Mouse (Mus musculus): ENCODE results near the gene Zfp488. TPM values are rescaled to one million over a fixed set of nuclear protein-coding genes. Genes with fewer than 3 reads are reported as not detected.

The Zfp488 gene
- polyA plus RNA-seq (2016; fragmentation: Nextera tagmentation; extraction: Ambion mirVana), result 0.06 and 0.09 TPM in 2 replicates

DNA sequence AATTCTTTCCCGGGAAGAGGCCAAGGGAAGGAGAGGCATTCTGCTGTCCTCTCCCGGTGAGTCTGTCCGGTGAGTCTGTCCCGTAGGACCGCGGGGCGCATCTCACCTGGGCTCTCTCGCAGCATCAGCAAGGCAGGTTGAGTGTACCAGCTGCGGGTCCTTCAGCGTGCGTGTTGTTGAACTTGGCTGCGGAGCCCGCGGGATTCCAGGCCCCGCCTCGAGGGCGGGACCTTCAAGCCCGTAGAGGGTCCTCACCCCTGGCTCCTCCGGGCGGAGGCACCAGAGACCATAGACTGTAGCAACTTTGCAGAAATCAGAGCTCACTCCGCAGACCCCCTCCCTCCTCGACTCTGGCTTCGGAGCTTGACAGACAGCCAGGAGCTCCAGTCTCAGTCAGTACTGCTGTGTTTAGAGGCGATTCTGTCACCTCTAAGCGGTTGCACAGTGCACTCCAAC is at the start of gene Zfp488:
Gene Zfp488, minus strand, starts transcription at position 161 of the 456 bp plus-strand sequence.
- peak; percentile 47 for DNase-seq (ENCODE audit: low spot score)
- H3K9me3 ChIP-seq (replicated peaks), result no peaks in the 10 kb centered on the region
- H3K4me1 ChIP-seq, result peaks cover 10% of the 10 kb centered on the region
- H3K36me3 ChIP-seq, result no peaks in the 10 kb centered on the region
- 3% methylated on average over 25 of the region's 25 CpGs for WGBS
- H3K27me3 ChIP-seq (ENCODE audit: low read depth, poor library complexity, severe bottlenecking), result peaks cover 34% of the 10 kb centered on the region
- H3K4me3 ChIP-seq, result peak within 1 kb of the TSS; percentile 59
- peak within 1 kb of the TSS; percentile 46 for H3K27ac ChIP-seq (replicated peaks)

- no peak for DNase-seq (ENCODE audit: low spot score)
- Histone ChIP-seq H3K4me1 (no peaks in the 10 kb centered on the region), H3K9me3 (replicated peaks) (peaks cover 7% of the 10 kb centered on the region; the same call in 1 of the 2 replicates), H3K4me3 (no peak overlapping the region), H3K27ac (replicated peaks) (no peak overlapping the region), H3K27me3 (ENCODE audit: low read depth, poor library complexity, severe bottlenecking) (no peaks in the 10 kb centered on the region), H3K36me3 (no peaks in the 10 kb centered on the region)
- 74% methylated on average over 2 of the region's 2 CpGs for WGBS
Observed at GRCm38 (mm10) chr14:34026710-34027109, 48.1 kb upstream of the Zfp488 start.

GRCm38 (mm10) chr14:34016938-34017337 is 38.4 kb upstream of the Zfp488 start:
- 83% methylated on average over 2 of the region's 2 CpGs for WGBS
- Histone ChIP-seq H3K27me3 (ENCODE audit: low read depth, poor library complexity, severe bottlenecking) (no peaks in the 10 kb centered on the region), H3K4me3 (no peak overlapping the region), H3K4me1 (no peaks in the 10 kb centered on the region), H3K27ac (replicated peaks) (no peak overlapping the region), H3K9me3 (replicated peaks) (no peaks in the 10 kb centered on the region), H3K36me3 (no peaks in the 10 kb centered on the region)
- no peak for DNase-seq (ENCODE audit: low spot score)

DNA sequence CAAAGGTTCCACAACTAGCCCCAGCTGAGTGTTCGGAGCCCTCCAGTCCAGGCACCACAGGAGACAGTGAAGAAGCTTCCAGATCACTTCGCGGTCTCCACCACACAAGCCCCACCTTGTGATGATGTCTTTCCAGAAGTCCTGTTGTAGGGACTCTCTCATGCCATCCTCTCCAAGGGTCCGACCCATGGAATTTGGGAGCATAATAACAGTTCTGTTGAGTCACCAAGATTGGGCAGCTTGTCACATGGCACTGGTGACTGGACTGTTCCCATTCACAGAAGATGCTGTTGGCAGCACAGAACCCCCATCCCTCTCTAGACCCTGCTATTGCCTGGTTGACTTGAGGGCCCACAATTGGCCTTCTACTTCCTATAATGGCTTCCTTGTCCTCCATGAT is 37.8 kb upstream of the Zfp488 start, which contains the start of gene Gm5460:
Gene Gm5460, plus strand, starts transcription at position 378 of the 400 bp plus-strand sequence.
- no peak for DNase-seq (ENCODE audit: low spot score)
- Histone ChIP-seq H3K4me3 (no peak within 1 kb of the TSS), H3K27ac (replicated peaks) (no peak within 1 kb of the TSS), H3K36me3 (no peaks in the 10 kb centered on the region), H3K9me3 (replicated peaks) (no peaks in the 10 kb centered on the region), H3K4me1 (no peaks in the 10 kb centered on the region), H3K27me3 (ENCODE audit: low read depth, poor library complexity, severe bottlenecking) (no peaks in the 10 kb centered on the region)
- WGBS, result 93% methylated on average over 4 of the region's 4 CpGs

DNA sequence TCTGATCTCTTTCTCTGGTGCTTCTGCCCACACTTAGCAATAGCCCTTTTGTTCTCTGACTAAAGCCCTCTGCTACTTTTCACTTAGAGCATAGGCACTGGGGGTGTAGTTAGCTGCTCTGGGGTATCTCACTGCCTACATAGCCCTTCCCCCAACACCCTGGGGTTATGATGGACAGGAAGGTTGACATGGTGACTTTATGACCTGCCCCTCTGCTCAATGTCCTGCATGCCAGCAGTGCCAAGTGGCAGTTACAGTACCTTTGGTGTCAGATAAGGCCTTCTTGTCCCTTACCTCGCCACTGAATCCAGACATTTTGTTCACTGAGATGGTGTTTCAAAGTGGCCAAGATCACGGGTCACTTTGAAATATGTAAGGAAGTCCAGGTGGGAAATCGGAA is 36.5 kb upstream of the Zfp488 start, which contains the start of gene Gm30083:
Gene Gm30083, minus strand, starts transcription at position 120 of the 400 bp plus-strand sequence.
- H3K9me3 ChIP-seq (replicated peaks), result no peaks in the 10 kb centered on the region
- no peak for DNase-seq (ENCODE audit: low spot score)
- no peaks in the 10 kb centered on the region for H3K4me1 ChIP-seq
- H3K36me3 ChIP-seq, result no peaks in the 10 kb centered on the region
- no peak within 1 kb of the TSS for H3K27ac ChIP-seq (replicated peaks)
- 86% methylated on average over 3 of the region's 3 CpGs for WGBS
- no peaks in the 10 kb centered on the region for H3K27me3 ChIP-seq (ENCODE audit: low read depth, poor library complexity, severe bottlenecking)
- no peak within 1 kb of the TSS for H3K4me3 ChIP-seq

- 96% methylated on average over 5 of the region's 5 CpGs for WGBS
- no peaks in the 10 kb centered on the region for H3K36me3 ChIP-seq
- no peak overlapping the region for H3K27ac ChIP-seq (replicated peaks)
- no peaks in the 10 kb centered on the region for H3K27me3 ChIP-seq (ENCODE audit: low read depth, poor library complexity, severe bottlenecking)
- no peaks in the 10 kb centered on the region for H3K4me1 ChIP-seq
- peak; percentile 7 for DNase-seq (ENCODE audit: low spot score)
- H3K9me3 ChIP-seq (replicated peaks), result no peaks in the 10 kb centered on the region
- H3K4me3 ChIP-seq, result no peak overlapping the region
Observed at GRCm38 (mm10) chr14:34002358-34002757, 23.8 kb upstream of the Zfp488 start.

GRCm38 (mm10) chr14:34001445-34001844 is 22.9 kb upstream of the Zfp488 start:
- Histone ChIP-seq H3K9me3 (replicated peaks) (no peaks in the 10 kb centered on the region), H3K4me3 (no peak overlapping the region), H3K4me1 (no peaks in the 10 kb centered on the region), H3K27ac (replicated peaks) (no peak overlapping the region), H3K36me3 (no peaks in the 10 kb centered on the region), H3K27me3 (ENCODE audit: low read depth, poor library complexity, severe bottlenecking) (no peaks in the 10 kb centered on the region)
- no peak for DNase-seq (ENCODE audit: low spot score)

DNA sequence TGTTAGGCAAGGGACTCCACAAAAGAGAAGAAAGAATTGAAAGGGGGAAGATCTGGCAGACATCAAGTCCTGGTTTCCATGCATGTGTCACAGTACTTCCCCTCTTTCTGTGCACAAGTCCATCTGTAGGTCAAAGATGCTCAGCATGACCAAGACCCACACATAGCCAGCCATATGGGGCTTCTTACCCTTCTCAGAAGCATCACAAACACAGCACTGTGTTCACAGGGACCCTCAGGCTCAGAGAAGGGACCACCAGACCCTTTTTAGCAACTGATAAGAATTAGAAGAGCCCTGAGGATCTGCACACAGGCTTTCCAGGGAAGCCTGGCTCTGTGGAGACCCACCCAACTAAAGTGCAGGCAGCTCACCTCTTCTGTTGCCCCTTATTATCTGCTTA is 21.5 kb upstream of the Zfp488 start:
- Histone ChIP-seq H3K36me3 (no peaks in the 10 kb centered on the region), H3K27me3 (ENCODE audit: low read depth, poor library complexity, severe bottlenecking) (no peaks in the 10 kb centered on the region), H3K4me3 (no peak overlapping the region), H3K9me3 (replicated peaks) (no peaks in the 10 kb centered on the region), H3K27ac (replicated peaks) (no peak overlapping the region), H3K4me1 (no peaks in the 10 kb centered on the region)
- DNase-seq (ENCODE audit: low spot score), result no peak

- no peak overlapping the region for H3K27ac ChIP-seq (replicated peaks)
- WGBS, result 72% methylated on average over 6 of the region's 6 CpGs
- DNase-seq (ENCODE audit: low spot score), result no peak
- no peaks in the 10 kb centered on the region for H3K27me3 ChIP-seq (ENCODE audit: low read depth, poor library complexity, severe bottlenecking)
- no peaks in the 10 kb centered on the region for H3K4me1 ChIP-seq
- no peak overlapping the region for H3K4me3 ChIP-seq
- no peaks in the 10 kb centered on the region for H3K9me3 ChIP-seq (replicated peaks)
- H3K36me3 ChIP-seq, result no peaks in the 10 kb centered on the region
Observed at GRCm38 (mm10) chr14:33997427-33997826, 18.9 kb upstream of the Zfp488 start.

DNA sequence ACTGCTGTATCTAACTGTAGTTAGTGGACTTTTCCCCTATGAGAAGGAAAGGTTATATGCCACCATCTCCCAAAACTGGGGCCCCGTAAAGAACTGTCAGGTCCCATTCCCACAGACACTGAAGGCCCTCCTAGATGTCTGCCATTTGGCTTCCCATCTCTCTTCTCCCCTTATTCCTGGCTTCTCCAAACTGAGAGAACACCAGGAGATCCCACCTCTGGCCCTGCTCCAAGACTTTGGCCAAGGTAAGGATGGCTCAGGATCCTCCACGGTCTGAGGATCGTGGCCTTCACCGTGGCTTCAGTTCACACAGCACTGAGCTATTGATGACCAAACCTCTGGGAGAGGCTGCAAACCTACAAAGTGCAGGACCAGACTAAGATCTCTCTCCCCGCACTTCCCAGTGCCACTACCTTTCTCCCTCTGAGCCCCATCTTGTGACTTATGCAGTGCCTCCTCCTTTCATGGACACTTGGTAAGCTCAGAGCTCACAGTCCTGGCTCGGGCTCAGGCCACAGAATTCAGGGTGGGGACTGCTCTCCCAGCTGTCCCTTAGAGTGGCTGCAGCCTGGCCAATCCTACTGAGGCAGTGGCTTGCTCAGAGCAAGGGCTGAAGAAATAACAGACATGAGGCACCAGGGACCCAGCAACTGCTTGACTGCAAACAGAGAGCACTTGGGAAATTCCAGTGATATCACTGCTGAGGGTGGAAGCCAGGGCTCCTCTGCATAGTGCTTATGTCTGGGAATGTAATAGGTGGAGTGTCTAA is 15.1 kb upstream of the Zfp488 start:
- no peak for DNase-seq (ENCODE audit: low spot score)
- H3K4me1 ChIP-seq, result peaks cover 4% of the 10 kb centered on the region; the same call in 1 of the 2 replicates
- H3K9me3 ChIP-seq (replicated peaks), result no peaks in the 10 kb centered on the region
- no peaks in the 10 kb centered on the region for H3K36me3 ChIP-seq
- no peak overlapping the region for H3K27ac ChIP-seq (replicated peaks)
- WGBS, result 89% methylated on average over 6 of the region's 6 CpGs
- H3K4me3 ChIP-seq, result no peak overlapping the region
- no peaks in the 10 kb centered on the region for H3K27me3 ChIP-seq (ENCODE audit: low read depth, poor library complexity, severe bottlenecking)

DNA sequence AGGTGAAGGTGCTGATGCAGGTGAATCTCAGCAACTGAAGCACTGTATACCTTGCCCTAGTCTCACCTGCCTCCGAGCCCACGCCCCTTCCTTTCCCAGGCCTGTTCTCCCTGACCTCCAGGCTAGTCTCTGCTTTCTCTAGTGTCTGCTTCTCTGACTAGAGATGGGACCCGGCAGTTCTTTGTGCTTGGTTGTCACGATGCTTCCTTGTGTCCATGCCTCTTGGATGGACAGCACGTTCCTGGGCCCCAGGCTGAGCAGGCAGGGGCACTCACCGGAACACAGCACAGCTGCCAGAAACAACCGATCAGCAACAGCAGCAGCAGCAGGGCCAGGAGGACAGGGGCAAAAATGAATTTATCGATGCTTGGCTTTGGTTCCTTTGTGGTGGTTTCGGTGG is 14.5 kb upstream of the Zfp488 start:
- DNase-seq (ENCODE audit: low spot score), result no peak

GRCm38 (mm10) chr14:33991971-33992370 is 13.4 kb upstream of the Zfp488 start:
- 78% methylated on average over 4 of the region's 4 CpGs for WGBS
- H3K27me3 ChIP-seq (ENCODE audit: low read depth, poor library complexity, severe bottlenecking), result no peaks in the 10 kb centered on the region

More for the DNA sequence above, 14.5 kb upstream of the Zfp488 start:
- H3K4me1 ChIP-seq, result peaks cover 4% of the 10 kb centered on the region; the same call in 1 of the 2 replicates
- no peak overlapping the region for H3K27ac ChIP-seq (replicated peaks)
- H3K4me3 ChIP-seq, result no peak overlapping the region
- H3K27me3 ChIP-seq (ENCODE audit: low read depth, poor library complexity, severe bottlenecking), result no peaks in the 10 kb centered on the region
- no peaks in the 10 kb centered on the region for H3K9me3 ChIP-seq (replicated peaks)
- WGBS, result 90% methylated on average over 9 of the region's 9 CpGs
- no peaks in the 10 kb centered on the region for H3K36me3 ChIP-seq

GRCm38 (mm10) chr14:33989201-33989600 is 10.6 kb upstream of the Zfp488 start:
- no peak overlapping the region for H3K4me3 ChIP-seq
- H3K4me1 ChIP-seq, result peaks cover 4% of the 10 kb centered on the region; the same call in 1 of the 2 replicates
- no peaks in the 10 kb centered on the region for H3K9me3 ChIP-seq (replicated peaks)
- no peak for DNase-seq (ENCODE audit: low spot score)
- H3K27ac ChIP-seq (replicated peaks), result no peak overlapping the region
- H3K27me3 ChIP-seq (ENCODE audit: low read depth, poor library complexity, severe bottlenecking), result no peaks in the 10 kb centered on the region
- 62% methylated on average over 3 of the region's 3 CpGs for WGBS
- no peaks in the 10 kb centered on the region for H3K36me3 ChIP-seq

More at GRCm38 (mm10) chr14:33991971-33992370, 13.4 kb upstream of the Zfp488 start:
- no peak for DNase-seq (ENCODE audit: low spot score)
- Histone ChIP-seq H3K4me1 (peaks cover 4% of the 10 kb centered on the region; the same call in 1 of the 2 replicates), H3K36me3 (no peaks in the 10 kb centered on the region), H3K4me3 (no peak overlapping the region), H3K27ac (replicated peaks) (no peak overlapping the region), H3K9me3 (replicated peaks) (no peaks in the 10 kb centered on the region)
